Mouse (Mus musculus): Measurements from ENCODE around the gene Samd4b.
"Not testable (repeated sequence)": the region's sequence is repeated elsewhere in the genome, so short reads cannot be mapped to it uniquely, and the experiment has no call there.

Samd4b gene

GRCm38 (mm10) chr7:28597642-28598446 lies at the start of gene Samd4b, which contains the start of gene Pak4:
Gene Samd4b (minus strand): TSS chr7:28598144.
Gene Pak4 (minus strand): TSS chr7:28598185.
- DNase-seq (ENCODE audit: low spot score in 2 of 2): peak; percentile 97 to 98

GRCm38 (mm10) chr7:28647016-28647415 lies 49.1 kb upstream of the Samd4b start:
- no peak for DNase-seq (ENCODE audit: low spot score in 2 of 2)

- no peak for DNase-seq (ENCODE audit: low spot score in 2 of 2)
Observed at GRCm38 (mm10) chr7:28645947-28646475, 48.1 kb upstream of the Samd4b start.

- DNase-seq (ENCODE audit: low spot score in 2 of 2): no peak
Observed at GRCm38 (mm10) chr7:28645366-28645765, 47.4 kb upstream of the Samd4b start.

GRCm38 (mm10) chr7:28641546-28641945 lies 43.6 kb upstream of the Samd4b start:
- DNase-seq (ENCODE audit: low spot score in 2 of 2): no peak

GRCm38 (mm10) chr7:28637511-28637910 lies 39.6 kb upstream of the Samd4b start:
- DNase-seq (ENCODE audit: low spot score in 2 of 2): no peak

- DNase-seq (ENCODE audit: low spot score in 2 of 2): no peak
Observed at GRCm38 (mm10) chr7:28634128-28634527, 36.2 kb upstream of the Samd4b start.

- DNase-seq (ENCODE audit: low spot score in 2 of 2): no peak
Observed at GRCm38 (mm10) chr7:28631073-28631472, 33.1 kb upstream of the Samd4b start, which contains the start of gene Acp7. Gene Acp7 (minus strand): TSS chr7:28631332.

- no peak for DNase-seq (ENCODE audit: low spot score in 2 of 2)
Observed at GRCm38 (mm10) chr7:28624791-28625190, 26.8 kb upstream of the Samd4b start.

GRCm38 (mm10) chr7:28619098-28619715 lies 21.3 kb upstream of the Samd4b start:
- DNase-seq (ENCODE audit: low spot score in 2 of 2): no peak

GRCm38 (mm10) chr7:28605951-28606350 lies 8.0 kb upstream of the Samd4b start:
- DNase-seq (ENCODE audit: low spot score in 2 of 2): no peak

GRCm38 (mm10) chr7:28603788-28604187 lies 5.8 kb upstream of the Samd4b start:
- not testable (repeated sequence) for DNase-seq (ENCODE audit: low spot score in 2 of 2)

- no peak for DNase-seq (ENCODE audit: low spot score in 2 of 2)
Observed at GRCm38 (mm10) chr7:28603136-28603535, 5.2 kb upstream of the Samd4b start.

GRCm38 (mm10) chr7:28601668-28602067 lies 3.7 kb upstream of the Samd4b start:
- peak in 1 of 2 experiments; percentile 24 for DNase-seq (ENCODE audit: low spot score in 2 of 2)

GRCm38 (mm10) chr7:28601029-28601428 lies 3.1 kb upstream of the Samd4b start:
- DNase-seq (ENCODE audit: low spot score in 2 of 2): peak in 1 of 2 experiments; percentile 31

GRCm38 (mm10) chr7:28598951-28599350 lies 1.0 kb upstream of the Samd4b start:
- no peak for DNase-seq (ENCODE audit: low spot score in 2 of 2)

GRCm38 (mm10) chr7:28597277-28597570 lies 720 bp downstream of the Samd4b start:
- no peak for DNase-seq (ENCODE audit: low spot score in 2 of 2)

GRCm38 (mm10) chr7:28596436-28597276 lies 1.3 kb downstream of the Samd4b start:
- DNase-seq (ENCODE audit: low spot score in 2 of 2): no peak

- DNase-seq (ENCODE audit: low spot score in 2 of 2): no peak
Observed at GRCm38 (mm10) chr7:28595751-28596435, 2.1 kb downstream of the Samd4b start.

- DNase-seq (ENCODE audit: low spot score in 2 of 2): no peak
Observed at GRCm38 (mm10) chr7:28593206-28594111, 4.5 kb downstream of the Samd4b start.
